Mouse (Mus musculus) T-helper 17 cell (primary cell): ENCODE data around the gene Kif18a.

Experiments used
- in situ Hi-C, 2 experiments: fragments of 300-600 bp; cut with MboI, MseI; formaldehyde crosslinking; loops; 1 replicate in 1 of 2; 2 replicates in 1 of 2; pipeline ENCODE4 v1.15.1; 2025; ENCODE audit warnings: high pct_unique_total_duplicates in 2 of 2

Kif18a gene

GRCm38 (mm10) chr2:109358456-109359141, 78.1 kb downstream of the Kif18a start:
- in situ Hi-C loops, result no loop called here

- in situ Hi-C loops, result no loop called here
These were observed 85.4 kb downstream of the Kif18a start for GRCm38 (mm10) chr2:109365962-109366361.

- in situ Hi-C loops, result loop anchor here (10.0 to 25.0 kb wide), 2 partner anchors 663 to 1210 kb away; no protein-coding TSS in a partner anchor
These were observed 94.3 kb downstream of the Kif18a start for GRCm38 (mm10) chr2:109374881-109375280.

- in situ Hi-C loops, result loop anchor here in 1 of 2 experiments (25.0 kb wide), 1 partner anchor 672 kb away; no protein-coding TSS in a partner anchor
These were observed 103.5 kb downstream of the Kif18a start for GRCm38 (mm10) chr2:109384019-109384418.

GRCm38 (mm10) chr2:109386211-109386610, 105.7 kb downstream of the Kif18a start:
- in situ Hi-C loops, result loop anchor here in 1 of 2 experiments (25.0 kb wide), 1 partner anchor 674 kb away; no protein-coding TSS in a partner anchor

- in situ Hi-C loops, result loop anchor here in 1 of 2 experiments (25.0 kb wide), 1 partner anchor 676 kb away; no protein-coding TSS in a partner anchor
These were observed 108.2 kb downstream of the Kif18a start for GRCm38 (mm10) chr2:109388733-109389132.

GRCm38 (mm10) chr2:109389977-109390376, 109.4 kb downstream of the Kif18a start:
- in situ Hi-C loops, result loop anchor here in 1 of 2 experiments (25.0 kb wide), 1 partner anchor 678 kb away; no protein-coding TSS in a partner anchor
